Mouse (Mus musculus) spleen, postnatal 10 days (tissue): ENCODE results near the gene Mipol1.
"Not testable (repeated sequence)": the region's sequence is repeated elsewhere in the genome, so short reads cannot be mapped to it uniquely, and the experiment has no call there.

Experiments used
- DNase-seq, 2 experiments: peaks; one replicate each; pipeline ENCODE4 v3.0.0; 2021 to 2022; ENCODE audit warnings: low spot score in 2 of 2

Mipol1 gene

DNA sequence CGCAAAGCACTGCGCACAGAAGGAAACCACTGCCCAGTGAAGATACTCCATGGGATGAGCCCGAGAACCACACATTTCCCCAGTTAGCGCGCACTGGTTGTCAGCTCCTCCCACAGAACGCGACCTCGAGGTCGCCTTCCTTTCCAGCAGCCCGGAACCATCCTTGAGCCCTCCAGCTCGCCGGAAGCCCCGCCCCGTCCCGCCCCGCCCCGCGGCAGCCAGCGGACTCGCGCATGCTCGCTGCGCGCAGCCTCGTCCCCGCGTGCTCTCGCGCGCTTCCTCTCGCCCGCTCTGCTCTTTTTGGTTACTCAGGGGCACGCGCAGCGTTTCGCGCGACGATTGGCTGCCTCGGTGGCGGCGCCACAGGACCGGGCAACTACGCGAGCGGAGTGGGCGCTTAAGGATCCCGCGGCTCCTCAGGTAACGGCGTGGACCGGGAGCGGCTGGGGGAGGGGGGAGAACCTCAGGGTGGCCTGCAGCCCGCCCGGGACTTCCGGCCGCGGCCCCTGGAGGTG is at the start of gene Mipol1, which contains the start of gene Prps1l3:
Gene Mipol1, plus strand, starts transcription at position 236 of the 515 bp plus-strand sequence.
Gene Prps1l3, plus strand, starts transcription at position 221 of the 515 bp plus-strand sequence.
- peak; percentile 85 to 89 for DNase-seq

DNA sequence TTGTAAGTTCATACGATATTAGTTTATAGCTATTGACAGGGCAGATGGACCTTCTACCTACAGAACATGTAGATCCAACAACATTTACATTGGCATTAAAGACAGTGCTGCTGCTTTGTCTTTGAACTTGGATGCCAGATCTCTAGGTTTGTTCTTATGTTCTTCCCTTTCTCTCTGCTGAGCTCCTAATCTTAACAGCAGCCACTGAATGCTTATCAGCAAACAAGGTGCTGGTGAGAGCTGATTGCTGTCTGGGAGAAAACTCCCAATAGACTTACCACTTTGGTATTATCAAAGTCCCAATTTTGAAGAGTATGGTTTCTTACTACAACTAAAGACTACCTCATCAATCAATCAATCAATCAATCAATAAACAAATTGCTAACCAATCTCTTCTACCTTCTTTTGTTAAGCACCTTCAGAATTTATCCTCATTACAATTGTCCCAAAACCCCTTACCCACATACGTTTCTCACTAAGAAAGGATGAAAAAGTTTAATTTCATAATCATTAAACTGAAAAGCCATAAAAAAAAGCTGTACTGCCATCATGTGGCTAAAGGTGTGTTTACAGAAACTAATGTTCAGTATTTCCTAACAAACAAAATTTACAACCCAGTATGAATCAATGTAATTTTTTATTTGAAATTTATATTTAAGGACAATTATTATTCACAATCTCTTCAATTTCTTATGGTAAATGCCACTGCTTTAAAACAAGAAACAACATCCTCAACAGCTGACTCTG is 45.7 kb upstream of the Mipol1 start:
- no peak for DNase-seq

DNA sequence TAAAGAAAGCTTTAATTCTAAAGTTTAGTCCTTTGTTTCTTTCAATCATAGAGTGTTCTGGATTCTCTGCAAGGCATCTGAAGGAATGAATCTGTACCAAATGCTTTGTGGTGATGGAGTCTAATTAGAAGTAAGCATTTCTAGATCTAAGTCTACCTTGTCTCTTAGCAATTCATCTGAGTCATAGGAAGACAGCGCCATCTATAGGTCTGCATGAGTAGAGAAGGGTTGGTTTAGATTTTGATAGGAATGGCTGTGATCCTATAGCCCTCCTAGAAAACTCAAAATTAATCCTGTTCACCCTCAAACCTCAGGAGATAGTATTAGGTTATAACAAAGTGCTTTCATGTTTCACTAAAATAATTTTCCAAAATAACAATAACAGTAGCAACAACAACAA is 44.8 kb upstream of the Mipol1 start:
- peak in 1 of 2 experiments; percentile 18 for DNase-seq

DNA sequence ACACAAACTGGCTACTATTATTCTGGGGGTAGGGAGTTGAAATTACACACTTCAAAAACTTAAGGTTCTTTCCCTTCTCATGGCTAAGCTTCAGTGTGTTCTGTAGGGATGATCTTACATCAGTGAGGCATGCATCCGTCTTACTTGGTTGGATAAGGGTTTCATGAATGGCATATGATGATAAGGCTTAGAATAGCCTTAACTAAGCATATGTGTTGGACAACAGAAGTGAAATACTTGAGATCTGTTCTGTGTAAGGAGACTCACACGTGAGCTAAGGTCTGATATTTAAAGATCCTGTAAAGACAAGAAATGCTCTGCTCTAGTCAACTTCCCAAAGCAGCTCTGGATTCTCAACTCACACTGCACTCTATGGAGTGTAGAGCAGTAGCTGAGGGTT is 44.1 kb upstream of the Mipol1 start:
- no peak for DNase-seq

DNA sequence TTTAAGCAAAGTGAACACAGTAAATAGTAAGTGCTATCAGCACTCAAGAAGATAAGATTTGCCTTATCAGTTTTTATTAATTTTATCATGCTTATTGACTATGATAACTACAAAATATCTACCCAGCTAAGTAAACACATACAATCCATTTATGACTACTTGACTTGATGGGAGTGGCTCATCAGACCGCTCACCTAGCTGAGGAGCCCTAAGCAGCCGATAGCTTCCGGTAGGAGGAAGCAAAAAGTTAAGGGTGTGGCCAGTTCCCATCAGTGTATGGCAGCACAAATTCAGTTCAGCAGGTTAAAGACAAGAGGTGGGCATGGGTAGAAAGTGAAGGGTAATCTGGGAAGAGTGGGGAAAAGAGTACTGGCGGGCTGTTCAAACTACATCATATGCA is 43.2 kb upstream of the Mipol1 start:
- DNase-seq, result no peak

DNA sequence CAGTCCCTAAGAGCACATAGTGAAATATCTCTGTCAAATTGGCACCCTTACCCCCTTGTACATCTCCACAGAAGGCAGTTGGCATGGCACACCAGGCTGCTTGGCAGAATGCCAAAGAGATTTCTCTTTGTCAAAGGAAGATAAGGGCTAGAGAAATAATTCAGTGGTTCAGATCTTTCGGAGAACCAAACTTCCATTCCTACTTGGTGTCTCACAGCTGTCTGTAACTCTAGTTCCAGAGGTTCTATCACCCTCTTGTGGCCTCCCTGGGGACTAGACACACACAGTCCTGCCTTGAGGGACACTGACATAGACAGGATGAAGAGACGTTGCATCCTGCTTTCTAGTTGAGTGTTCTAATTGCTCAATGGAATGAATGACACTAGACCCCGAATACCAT is 35.6 kb upstream of the Mipol1 start:
- peak; percentile 39 to 60 for DNase-seq

DNA sequence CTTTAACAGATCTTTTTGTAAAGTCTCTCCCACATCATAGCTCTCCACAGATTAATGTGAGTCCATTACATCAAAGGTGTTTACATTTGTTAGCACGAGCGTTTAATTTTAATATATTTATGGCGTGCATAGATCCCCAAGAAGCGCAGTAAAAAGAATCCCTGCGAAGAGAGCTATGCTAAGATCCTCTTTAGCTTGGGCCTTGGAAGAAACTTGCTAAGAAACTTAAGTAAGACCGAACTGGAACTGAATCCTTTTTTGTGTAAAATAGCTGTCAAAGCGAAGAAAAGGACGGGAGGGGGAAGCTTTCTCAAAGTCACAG is 34.0 kb upstream of the Mipol1 start:
- no peak for DNase-seq

DNA sequence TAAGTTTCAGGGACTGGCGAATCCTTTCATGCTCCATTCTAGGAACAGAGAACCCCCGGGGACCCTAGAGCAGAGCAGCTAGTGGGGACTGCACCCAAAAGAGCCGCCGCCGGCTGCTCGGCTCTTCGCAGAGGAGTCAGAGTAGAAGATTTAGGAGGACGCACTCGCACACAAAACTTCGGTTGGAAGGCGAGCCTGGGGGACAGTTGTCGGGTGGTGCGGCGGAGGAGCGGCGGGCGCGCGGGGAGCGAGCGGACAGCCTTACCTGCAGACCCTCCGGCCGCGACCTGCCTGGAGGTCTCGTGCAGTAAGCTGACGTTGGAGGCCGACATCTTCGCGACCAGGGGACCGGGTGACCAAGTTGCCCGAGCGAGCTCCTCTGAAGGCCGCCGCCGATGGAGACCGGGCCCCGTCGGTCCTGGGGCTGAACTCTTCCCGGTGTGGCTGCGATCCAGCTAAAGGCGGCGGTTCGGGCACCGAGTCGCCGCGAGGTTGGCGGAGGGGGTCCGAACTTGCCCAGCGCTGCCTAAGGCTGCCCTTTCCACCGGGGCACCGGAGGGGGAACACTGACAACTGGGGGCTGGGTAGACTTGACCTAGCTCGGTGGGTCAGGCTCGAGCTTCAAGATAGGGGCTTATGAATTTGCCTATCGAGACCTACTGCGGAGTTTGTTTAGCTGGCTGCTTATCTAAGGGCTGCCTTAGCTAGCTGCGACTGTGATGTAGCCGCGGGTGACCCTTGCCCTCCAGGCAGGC is 33.4 kb upstream of the Mipol1 start:
- DNase-seq, result peak; percentile 70 to 82

DNA sequence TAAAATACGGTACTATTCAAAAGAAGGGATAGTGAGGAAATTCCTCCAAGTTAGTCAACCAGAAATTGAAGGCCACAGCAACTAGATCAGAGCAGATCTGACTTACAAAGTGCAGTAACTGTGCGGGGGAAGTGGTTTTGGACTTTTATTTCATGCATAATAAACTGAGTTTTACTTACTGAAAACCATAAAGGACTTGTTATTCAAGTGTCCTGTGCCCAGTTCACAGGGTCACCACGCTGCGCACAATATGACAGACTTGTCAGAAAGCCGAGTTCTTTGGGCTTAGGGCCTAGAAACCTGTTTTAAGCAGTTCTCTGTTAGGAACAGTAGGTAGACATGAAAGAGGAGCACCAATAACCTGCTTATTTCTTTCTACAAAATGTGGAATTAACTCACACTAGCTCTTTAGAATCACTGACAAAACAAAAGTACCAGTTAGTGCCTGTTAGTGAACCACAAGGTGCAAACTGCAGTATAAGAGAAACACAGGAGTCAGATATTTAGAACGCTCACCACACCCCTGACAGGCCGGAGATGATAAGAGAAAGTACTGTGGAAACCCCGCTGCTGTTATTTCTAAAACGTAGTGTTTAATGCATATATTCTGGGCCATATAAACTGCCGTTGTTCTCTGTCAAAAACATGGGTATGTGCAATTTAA is 32.7 kb upstream of the Mipol1 start, which contains the start of gene Slc25a21:
Gene Slc25a21, minus strand, starts transcription at position 110 of the 664 bp plus-strand sequence.
- DNase-seq, result peak; percentile 29 to 49

DNA sequence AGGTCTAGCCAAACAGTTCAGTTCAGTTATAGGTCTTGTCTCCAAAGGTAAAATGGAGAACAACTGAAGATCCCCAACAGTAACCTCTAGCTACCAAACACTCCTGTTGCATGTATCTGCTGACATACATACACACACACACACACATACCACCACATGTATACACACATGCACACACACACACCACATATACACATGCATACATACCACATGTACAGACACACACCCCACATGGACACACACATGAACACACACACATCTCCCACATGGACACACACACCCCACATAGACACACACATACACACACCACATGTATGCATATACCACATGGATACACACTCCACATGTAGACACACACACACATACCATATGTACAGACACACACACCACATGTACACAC is 32.0 kb upstream of the Mipol1 start:
- peak; percentile 13 to 29 for DNase-seq

DNA sequence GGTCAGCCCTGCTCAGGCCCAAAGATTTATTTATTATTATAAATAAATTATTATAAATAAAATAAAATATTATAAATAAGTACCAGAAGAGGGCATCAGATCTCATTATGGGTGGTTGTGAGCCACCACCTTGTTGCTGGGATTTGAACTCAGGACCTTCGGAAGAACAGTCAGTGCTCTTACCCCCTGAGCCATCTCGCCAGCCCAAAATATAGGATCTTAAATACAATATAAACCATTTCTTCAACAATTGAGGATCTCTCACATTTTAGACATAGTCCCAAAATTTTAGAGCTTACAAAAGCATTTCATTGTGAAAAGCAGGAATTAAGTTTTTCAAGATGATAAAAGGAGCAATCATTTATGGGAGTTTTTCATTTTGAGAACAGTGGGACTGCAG is 30.8 kb upstream of the Mipol1 start:
- DNase-seq, result no peak

DNA sequence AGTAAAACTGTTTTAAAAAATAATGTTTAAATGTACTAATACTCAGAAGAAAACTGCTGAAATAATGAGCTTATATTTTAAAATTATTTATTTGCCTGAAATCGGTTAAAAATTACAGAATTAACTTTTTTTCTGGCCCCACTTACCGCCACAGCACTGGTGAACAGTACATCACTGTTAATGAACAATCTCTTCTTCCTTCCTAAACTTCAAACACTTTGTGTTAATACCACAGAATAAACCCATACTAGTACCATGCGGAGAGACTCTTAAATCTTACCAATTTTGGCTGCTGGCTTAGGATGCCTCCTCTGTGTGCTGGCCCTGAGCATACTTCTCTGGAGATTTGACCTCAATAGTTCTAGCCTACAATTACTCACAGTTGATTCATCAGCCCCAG is 28.3 kb upstream of the Mipol1 start:
- DNase-seq, result no peak

DNA sequence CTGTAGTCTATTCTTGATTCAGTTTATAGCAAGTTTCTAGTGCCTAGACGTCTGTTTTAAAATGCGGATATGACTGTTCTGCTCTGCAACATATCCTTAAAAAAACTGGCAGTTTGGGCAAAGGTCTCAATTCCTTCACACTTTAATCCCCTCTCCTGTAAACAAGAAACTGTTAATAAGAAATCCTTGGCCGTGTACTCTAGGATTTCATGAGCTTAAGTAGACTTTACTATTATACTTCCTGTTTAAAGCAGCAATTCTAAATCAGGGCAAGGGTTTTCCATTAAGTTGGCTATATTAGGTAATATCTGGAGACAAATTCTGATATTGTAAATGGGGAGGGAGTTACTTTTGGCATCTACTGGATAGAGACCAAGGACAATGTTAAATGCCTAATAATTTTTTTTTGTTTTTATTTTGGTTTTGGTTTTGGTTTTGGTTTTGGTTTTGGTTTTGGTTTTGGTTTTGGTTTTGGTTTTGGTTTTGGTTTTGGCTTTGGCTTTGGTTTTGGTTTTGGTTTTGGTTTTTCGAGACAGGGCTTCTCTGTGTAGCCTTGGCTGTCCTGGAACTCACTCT is 25.9 kb upstream of the Mipol1 start:
- no peak for DNase-seq

DNA sequence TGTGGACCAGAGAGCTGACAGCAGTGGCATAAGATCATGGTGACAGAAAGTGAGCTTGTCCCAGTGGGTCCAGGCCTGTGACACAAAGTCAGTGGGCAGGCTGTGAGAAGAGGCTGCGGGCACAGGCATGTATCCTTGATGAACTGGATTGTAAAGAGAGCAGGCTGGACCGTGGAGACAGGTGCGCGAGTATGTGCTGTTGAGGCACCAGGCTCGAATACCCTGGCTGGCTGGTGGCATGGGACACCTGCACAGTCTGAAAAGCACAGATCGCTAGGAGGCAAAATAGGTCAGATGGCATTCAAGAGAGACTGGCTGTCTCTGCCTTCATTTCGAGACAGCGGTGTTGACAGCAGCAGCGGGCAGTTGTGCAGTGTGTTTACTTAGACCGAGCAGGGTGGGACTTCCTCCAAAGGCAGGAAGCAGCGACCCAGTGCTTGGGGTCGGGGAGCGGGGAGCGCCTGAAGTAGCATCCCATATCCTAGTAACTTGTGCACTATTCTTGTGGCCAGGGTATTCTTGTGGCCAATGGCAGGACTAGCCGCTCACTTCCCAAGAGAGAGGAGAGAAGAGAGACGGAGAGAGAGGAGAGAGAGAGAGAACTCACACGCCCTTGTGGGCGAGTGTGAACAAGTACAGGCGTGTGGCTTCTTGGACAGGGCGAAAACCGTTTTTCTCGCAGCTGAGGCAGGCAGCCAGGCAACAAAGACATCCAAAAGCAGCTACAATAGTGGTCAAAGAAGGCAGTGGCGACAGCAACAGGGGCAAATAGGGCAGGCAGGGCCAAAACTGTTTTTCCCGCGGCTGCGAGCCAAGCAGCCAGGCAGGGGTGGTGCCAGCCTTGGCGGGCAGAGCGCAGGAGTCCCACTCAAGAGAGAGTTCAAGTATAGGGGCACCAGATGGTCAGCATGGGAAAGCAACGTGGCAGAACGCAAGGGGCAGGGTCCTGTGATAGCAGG is 18.6 kb upstream of the Mipol1 start:
- peak; percentile 65 to 70 for DNase-seq

DNA sequence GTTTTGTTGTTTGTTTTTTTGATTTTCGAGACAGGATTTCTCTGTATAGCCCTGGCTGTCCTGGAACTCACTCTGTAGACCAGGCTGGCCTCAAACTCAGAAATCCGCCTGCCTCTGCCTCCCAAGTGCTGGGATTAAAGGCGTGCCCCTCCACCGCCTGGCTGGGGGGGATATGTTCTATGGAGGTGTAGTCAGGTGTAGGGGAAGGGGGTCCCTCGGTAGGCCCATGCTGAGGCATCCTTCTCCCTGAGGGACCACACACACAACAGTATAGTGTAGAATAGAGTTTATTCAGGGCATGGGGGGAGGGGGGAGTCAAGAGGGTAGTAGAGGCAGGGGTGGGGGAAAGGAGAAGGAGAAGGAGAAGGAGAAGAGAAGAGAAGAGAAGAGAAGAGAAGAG is 17.8 kb upstream of the Mipol1 start:
- DNase-seq, result not testable (repeated sequence)

DNA sequence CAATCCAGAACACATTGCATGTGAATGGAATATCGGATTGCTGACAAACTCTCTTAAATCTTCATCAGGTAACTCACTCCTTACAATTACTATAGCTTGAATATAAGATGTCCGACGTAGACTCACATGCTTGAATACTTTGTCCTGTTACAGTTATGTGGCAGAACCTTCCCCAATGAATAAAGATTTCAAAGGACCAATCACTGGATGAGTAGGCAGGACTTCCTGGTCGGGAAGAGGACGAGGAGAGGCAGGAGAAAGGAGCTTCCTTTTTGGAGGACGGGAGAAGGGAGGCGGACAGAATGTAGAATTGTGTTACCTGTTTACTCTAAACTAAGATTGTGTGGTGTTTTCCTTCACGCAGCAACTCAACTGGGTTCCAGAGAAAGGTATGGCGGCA is 3.8 kb upstream of the Mipol1 start:
- DNase-seq, result no peak

DNA sequence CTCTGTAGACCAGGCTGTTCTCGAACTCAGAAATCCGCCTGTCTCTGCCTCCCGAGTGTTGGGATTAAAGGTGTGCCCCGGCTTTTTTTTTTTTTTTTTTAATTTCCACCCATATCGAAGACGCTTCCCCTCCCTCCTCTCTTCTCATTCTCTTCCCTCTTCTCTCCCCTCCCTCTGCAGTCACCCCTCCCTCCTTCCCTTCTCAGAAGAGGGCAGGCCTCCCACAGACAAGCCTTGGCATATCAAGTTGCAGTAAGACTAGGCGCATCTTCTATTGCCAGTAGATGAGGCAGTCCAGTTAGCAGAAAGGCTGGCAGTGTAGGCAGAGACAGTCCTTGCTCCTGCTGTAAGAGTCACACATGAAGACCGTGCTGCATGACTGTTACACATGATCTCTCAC is 2.5 kb upstream of the Mipol1 start:
- no peak for DNase-seq

DNA sequence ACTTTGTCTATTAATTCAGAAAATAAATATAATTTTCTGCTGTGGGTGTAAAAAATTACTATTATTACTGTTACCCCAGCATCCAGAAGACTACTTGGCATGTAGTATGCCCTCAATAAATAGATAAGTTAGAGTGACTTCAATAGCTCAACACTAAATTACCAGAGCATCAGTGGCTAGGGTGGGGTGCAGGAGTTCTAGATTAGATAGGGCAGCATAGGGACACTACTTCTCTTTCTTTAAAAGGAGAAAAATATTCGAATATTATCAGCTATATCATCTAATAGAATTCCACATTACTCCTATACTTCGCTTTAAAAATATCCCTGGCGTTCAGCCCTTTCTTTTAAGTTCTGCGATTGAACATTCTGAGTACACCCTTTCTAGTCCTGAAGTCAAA is 524 bp upstream of the Mipol1 start:
- DNase-seq, result no peak

DNA sequence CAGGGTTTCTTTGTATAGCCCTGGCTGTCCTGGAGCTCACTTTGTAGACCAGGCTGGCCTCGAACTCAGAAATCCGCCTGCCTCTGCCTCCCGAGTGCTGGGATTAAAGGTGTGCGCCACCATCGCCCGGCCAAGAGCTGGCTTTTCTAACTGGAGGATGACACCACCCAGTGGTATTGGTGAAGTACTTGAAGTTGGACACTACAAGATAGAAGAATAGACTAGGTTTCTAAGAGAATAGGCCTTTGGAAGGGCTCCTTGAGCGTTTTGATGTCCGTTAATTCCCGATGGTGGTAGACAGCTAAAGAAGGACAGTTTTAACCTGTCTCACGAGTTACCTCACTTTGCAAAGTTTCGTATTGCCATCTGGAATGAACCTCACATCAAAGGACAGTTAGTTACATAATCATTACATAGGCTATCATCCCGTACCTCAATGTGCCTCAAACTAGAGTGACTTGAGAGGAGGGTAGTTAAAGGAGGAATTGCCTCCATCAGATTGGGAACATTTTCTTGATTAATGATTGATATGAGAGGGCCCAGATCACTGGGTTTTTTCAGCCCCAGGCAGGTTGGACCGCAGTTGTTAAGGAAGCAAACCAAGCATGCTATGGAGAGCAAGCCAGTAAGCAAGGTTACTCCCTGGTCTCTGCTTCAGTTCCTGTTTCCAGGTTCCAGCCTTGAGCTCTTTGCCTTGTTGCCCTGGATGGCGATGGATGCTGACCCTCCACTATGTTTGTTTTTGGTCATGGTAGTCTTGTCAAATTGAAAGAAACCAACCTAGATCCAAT is 1.1 kb downstream of the Mipol1 start:
- peak; percentile 18 to 57 for DNase-seq

DNA sequence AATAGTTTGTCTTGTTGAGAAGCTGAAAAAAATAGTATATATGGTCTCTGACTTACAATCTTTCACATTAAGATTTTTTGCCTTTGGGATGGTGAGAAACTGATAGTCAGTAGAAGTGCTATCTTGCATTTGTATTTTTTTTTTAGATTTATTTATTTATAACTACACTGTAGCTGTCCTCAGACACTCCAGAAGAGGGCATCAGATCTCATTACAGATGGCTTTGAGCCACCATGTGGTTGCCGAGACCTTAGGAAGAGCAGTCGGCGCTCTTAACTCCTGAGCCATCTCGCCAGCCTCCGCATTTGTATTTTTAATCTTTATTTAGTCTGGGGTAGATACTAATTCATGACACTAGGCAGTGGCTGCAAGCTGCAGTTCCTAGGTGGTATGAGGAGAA is 3.2 kb downstream of the Mipol1 start:
- no peak for DNase-seq
